Mouse (Mus musculus) right cerebral cortex, adult 18-20 months (tissue): ENCODE measurements around the gene Slc2a6.

Experiments used
- DNase-seq: peaks from one replicate; pipeline ENCODE4 v3.0.0; 2022; ENCODE audit warnings: mixed read lengths

The Slc2a6 gene

GRCm38 (mm10) chr2:27032361-27032760 lies 4.6 kb upstream of the Slc2a6 start:
- DNase-seq, result no peak

GRCm38 (mm10) chr2:27028437-27029015 lies 728 bp upstream of the Slc2a6 start:
- no peak for DNase-seq

GRCm38 (mm10) chr2:27026857-27027617 lies 761 bp downstream of the Slc2a6 start:
- no peak for DNase-seq

- DNase-seq, result no peak
These were observed 1.5 kb downstream of the Slc2a6 start for GRCm38 (mm10) chr2:27026332-27026731.

- DNase-seq, result no peak
These were observed 2.3 kb downstream of the Slc2a6 start for GRCm38 (mm10) chr2:27025545-27025944.

GRCm38 (mm10) chr2:27024136-27024535 lies 3.7 kb downstream of the Slc2a6 start:
- peak; percentile 41 for DNase-seq

GRCm38 (mm10) chr2:27022612-27023011 lies 5.2 kb downstream of the Slc2a6 start:
- no peak for DNase-seq

GRCm38 (mm10) chr2:27021103-27021502 lies 6.7 kb downstream of the Slc2a6 start:
- no peak for DNase-seq

- no peak for DNase-seq
These were observed 8.3 kb downstream of the Slc2a6 start for GRCm38 (mm10) chr2:27019530-27019929.

- DNase-seq, result peak; percentile 77
These were observed 10.0 kb downstream of the Slc2a6 start for GRCm38 (mm10) chr2:27017802-27018201.

GRCm38 (mm10) chr2:27009714-27010244 lies 18.0 kb downstream of the Slc2a6 start, which contains the start of gene Cacfd1:
TSS of gene Cacfd1 (plus strand) at chr2:27009926.
- peak; percentile 88 for DNase-seq

- DNase-seq, result no peak
These were observed 20.1 kb downstream of the Slc2a6 start for GRCm38 (mm10) chr2:27007701-27008100.

GRCm38 (mm10) chr2:27006255-27006654 lies 21.5 kb downstream of the Slc2a6 start:
- DNase-seq, result peak; percentile 49

- DNase-seq, result no peak
These were observed 29.8 kb downstream of the Slc2a6 start for GRCm38 (mm10) chr2:26997993-26998392.

GRCm38 (mm10) chr2:26997498-26997897 lies 30.3 kb downstream of the Slc2a6 start:
- no peak for DNase-seq

- no peak for DNase-seq
These were observed 33.9 kb downstream of the Slc2a6 start for GRCm38 (mm10) chr2:26993936-26994335.

- DNase-seq, result no peak
These were observed 43.2 kb downstream of the Slc2a6 start for GRCm38 (mm10) chr2:26984640-26985039.

GRCm38 (mm10) chr2:26984179-26984578 lies 43.6 kb downstream of the Slc2a6 start:
- no peak for DNase-seq

- no peak for DNase-seq
These were observed 47.4 kb downstream of the Slc2a6 start for GRCm38 (mm10) chr2:26980361-26980760.

- DNase-seq, result no peak
These were observed 53.8 kb downstream of the Slc2a6 start for GRCm38 (mm10) chr2:26973960-26974359.

GRCm38 (mm10) chr2:26973116-26973515 lies 54.7 kb downstream of the Slc2a6 start, which contains the start of gene Adamts13:
TSS of gene Adamts13 (plus strand) at chr2:26973416.
- DNase-seq, result no peak
